Mouse (Mus musculus) MEL (cell line): Measurements from ENCODE around the gene Fgfr2. TPM values are rescaled to one million over a fixed set of nuclear protein-coding genes. Genes with fewer than 3 reads are reported as not detected.

ENCODE experiments used
- DNase-seq: peaks from one replicate; pipeline ENCODE4 v3.0.0; 2011; ENCODE audit warnings: low read depth, low spot score
- H3K27ac ChIP-seq: 2 replicates; pipeline ENCODE4 v1.5.1; 2012; ENCODE audit warnings: low read depth, mild to moderate bottlenecking, control low read depth, low read length, moderate library complexity; ENCODE audit not compliant: control insufficient read depth
- H3K27me3 ChIP-seq, 2 experiments: fragments of 150-350 bp in 1 of 2; sonication (generic) in 1 of 2; 2 replicates each; pipeline ENCODE4 v1.6.1; 2012; ENCODE audit warnings: low read length in 2 of 2, mild to moderate bottlenecking in 2 of 2, improper control_type of control experiment in 1 of 2, moderate library complexity in 1 of 2; ENCODE audit not compliant: insufficient read depth in 2 of 2, control insufficient read depth in 1 of 2
- H3K36me3 ChIP-seq, 2 experiments: 2 replicates each; pipeline ENCODE4 v1.6.1; 2012 to 2014; ENCODE audit warnings: low read length in 2 of 2, improper control_type of control experiment in 1 of 2, inconsistent platforms in 1 of 2, mild to moderate bottlenecking in 1 of 2; ENCODE audit not compliant: insufficient read depth in 2 of 2, control insufficient read depth in 1 of 2
- H3K4me1 ChIP-seq, 2 experiments: fragments of 150-350 bp in 1 of 2; sonication (generic) in 1 of 2; 2 replicates each; pipeline ENCODE4 v1.6.1; 2012; ENCODE audit warnings: low read length in 2 of 2, improper control_type of control experiment in 1 of 2, mild to moderate bottlenecking in 1 of 2; ENCODE audit not compliant: insufficient read depth in 2 of 2, control insufficient read depth in 1 of 2
- H3K4me3 ChIP-seq, 2 experiments: fragments of 150-350 bp in 1 of 2; sonication (generic) in 1 of 2; 2 replicates each; pipeline ENCODE4 v1.5.1; 2012; ENCODE audit warnings: low read depth in 2 of 2, low read length in 2 of 2, mild to moderate bottlenecking in 2 of 2, moderate library complexity in 2 of 2, control low read depth in 1 of 2, improper control_type of control experiment in 1 of 2; ENCODE audit not compliant: control insufficient read depth in 1 of 2, insufficient read depth in 1 of 2
- H3K79me2 ChIP-seq: 2 replicates; pipeline ENCODE4 v1.6.1; 2012; ENCODE audit warnings: mild to moderate bottlenecking, low read length, moderate library complexity; ENCODE audit not compliant: control insufficient read depth, poor library complexity, insufficient read depth
- H3K9ac ChIP-seq: 2 replicates; pipeline ENCODE4 v1.6.1; 2012; ENCODE audit warnings: low read depth, mild to moderate bottlenecking, control low read depth, low read length, moderate library complexity; ENCODE audit not compliant: control insufficient read depth, poor library complexity, severe bottlenecking
- H3K9me3 ChIP-seq: fragments of 150-350 bp; sonication (generic); replicated peaks from 2 replicates; pipeline ENCODE4 v1.6.1; 2012; ENCODE audit warnings: mild to moderate bottlenecking, low read length, improper control_type of control experiment, moderate library complexity; ENCODE audit not compliant: insufficient read depth
- CHD1 ChIP-seq: IDR thresholded peaks from 2 replicates; pipeline ENCODE4 v1.6.1; 2012; ENCODE audit warnings: low read depth, mild to moderate bottlenecking, inconsistent platforms, low read length, improper control_type of control experiment
- CTCF ChIP-seq, 3 experiments: IDR thresholded peaks in 2 of 3; conservative IDR thresholded peaks in 1 of 3; 2 replicates each; pipeline ENCODE4 v1.5.1; 2011 to 2012; ENCODE audit warnings: low read length in 3 of 3, low read depth in 2 of 3, mild to moderate bottlenecking in 2 of 3, improper control_type of control experiment in 1 of 3, inconsistent platforms in 1 of 3, mixed read lengths in 1 of 3, moderate library complexity in 1 of 3; ENCODE audit not compliant: control insufficient read depth in 1 of 3, insufficient read depth in 1 of 3, poor library complexity in 1 of 3, severe bottlenecking in 1 of 3
- ELF1 ChIP-seq: IDR thresholded peaks from 2 replicates; pipeline ENCODE4 v1.6.1; 2014; ENCODE audit warnings: low read depth, mild to moderate bottlenecking, inconsistent platforms, low read length, improper control_type of control experiment, moderate library complexity
- EP300 ChIP-seq, 2 experiments: IDR thresholded peaks; 2 replicates each; pipeline ENCODE4 v1.6.1; 2011; ENCODE audit warnings: improper control_type of control experiment in 2 of 2, low read length in 2 of 2, low read depth in 1 of 2, mild to moderate bottlenecking in 1 of 2
- GABPA ChIP-seq: IDR thresholded peaks from 2 replicates; pipeline ENCODE4 v1.6.1; 2012; ENCODE audit warnings: low read depth, mild to moderate bottlenecking, inconsistent platforms, low read length, improper control_type of control experiment, moderate library complexity
- HCFC1 ChIP-seq: IDR thresholded peaks from 2 replicates; pipeline ENCODE4 v1.6.1; 2012; ENCODE audit warnings: low read depth, mild to moderate bottlenecking, inconsistent platforms, low read length, improper control_type of control experiment, moderate library complexity
- KAT2A ChIP-seq: conservative IDR thresholded peaks from 2 replicates; pipeline ENCODE4 v1.6.1; 2012; ENCODE audit warnings: low read depth, low read length, improper control_type of control experiment, inconsistent platforms
- MAFK ChIP-seq: IDR thresholded peaks from 2 replicates; pipeline ENCODE4 v1.6.1; 2011; ENCODE audit warnings: low read depth, mild to moderate bottlenecking, low read length, improper control_type of control experiment, borderline replicate concordance
- MAZ ChIP-seq: IDR thresholded peaks from 2 replicates; pipeline ENCODE4 v1.6.1; 2012; ENCODE audit warnings: low read depth, mild to moderate bottlenecking, inconsistent platforms, low read length, improper control_type of control experiment
- MYB ChIP-seq: IDR thresholded peaks from 2 replicates; pipeline ENCODE4 v1.6.1; 2011; ENCODE audit warnings: mild to moderate bottlenecking, low read depth, low read length, improper control_type of control experiment
- MYC ChIP-seq: IDR thresholded peaks from 2 replicates; pipeline ENCODE4 v1.6.1; 2011; ENCODE audit warnings: low read depth, mild to moderate bottlenecking, low read length, improper control_type of control experiment, moderate library complexity
- NELFE ChIP-seq: IDR thresholded peaks from 2 replicates; pipeline ENCODE4 v1.6.1; 2011; ENCODE audit warnings: low read depth, low read length, improper control_type of control experiment
- NRF1 ChIP-seq: IDR thresholded peaks from 2 replicates; pipeline ENCODE4 v1.6.1; 2014; ENCODE audit warnings: low read depth, mild to moderate bottlenecking, inconsistent platforms, low read length, improper control_type of control experiment, moderate library complexity; ENCODE audit not compliant: poor library complexity, insufficient read depth, severe bottlenecking
- POLR2AphosphoS5 ChIP-seq: IDR thresholded peaks from 2 replicates; pipeline ENCODE4 v1.6.1; 2012; ENCODE audit warnings: low read depth, borderline replicate concordance, mild to moderate bottlenecking, inconsistent platforms, low read length, moderate library complexity, mixed read lengths
- RAD21 ChIP-seq: IDR thresholded peaks from 2 replicates; pipeline ENCODE4 v1.6.1; 2011; ENCODE audit warnings: mild to moderate bottlenecking, low read depth, low read length, improper control_type of control experiment
- RCOR1 ChIP-seq: IDR thresholded peaks from 2 replicates; pipeline ENCODE4 v1.6.1; 2012; ENCODE audit warnings: low read depth, mild to moderate bottlenecking, inconsistent platforms, low read length, improper control_type of control experiment
- SMC3 ChIP-seq: IDR thresholded peaks from 2 replicates; pipeline ENCODE4 v1.6.1; 2011; ENCODE audit warnings: low read depth, low read length, improper control_type of control experiment
- TAL1 ChIP-seq: IDR thresholded peaks from 2 replicates; pipeline ENCODE4 v1.6.1; 2012; ENCODE audit warnings: mild to moderate bottlenecking, inconsistent platforms, low read length, moderate library complexity, mixed read lengths
- TBP ChIP-seq: IDR thresholded peaks from 2 replicates; pipeline ENCODE4 v1.8.0; 2011; ENCODE audit warnings: low read depth, low read length, improper control_type of control experiment
- TCF12 ChIP-seq: IDR thresholded peaks from 2 replicates; pipeline ENCODE4 v1.6.1; 2014; ENCODE audit warnings: low read depth, mild to moderate bottlenecking, inconsistent platforms, low read length, improper control_type of control experiment, moderate library complexity
- UBTF ChIP-seq: IDR thresholded peaks from 2 replicates; pipeline ENCODE4 v1.6.1; 2012; ENCODE audit warnings: low read depth, mild to moderate bottlenecking, inconsistent platforms, low read length, improper control_type of control experiment, moderate library complexity, borderline replicate concordance; ENCODE audit not compliant: insufficient read depth
- USF1 ChIP-seq: IDR thresholded peaks from 2 replicates; pipeline ENCODE4 v1.6.1; 2014; ENCODE audit warnings: low read depth, mild to moderate bottlenecking, inconsistent platforms, low read length, improper control_type of control experiment, moderate library complexity
- ZKSCAN1 ChIP-seq: IDR thresholded peaks from 2 replicates; pipeline ENCODE4 v1.6.1; 2012; ENCODE audit warnings: low read depth, mild to moderate bottlenecking, inconsistent platforms, low read length, improper control_type of control experiment, moderate library complexity
- ZNF384 ChIP-seq: IDR thresholded peaks from 2 replicates; pipeline ENCODE4 v1.6.1; 2012; ENCODE audit warnings: low read depth, mild to moderate bottlenecking, inconsistent platforms, low read length, improper control_type of control experiment
- polyA plus RNA-seq, 2 experiments: library from polyadenylated mRNA; stranded (reverse) in 1 of 2; unstranded in 1 of 2; fragments of >175 nt in 1 of 2; fragments of >200 nt in 1 of 2; gene quantifications; 2 replicates each; pipeline versions ENCODE4 v1.2.1 to v1.2.4; 2012; ENCODE audit warnings: low replicate concordance in 2 of 2, low read depth in 1 of 2; ENCODE audit not compliant: insufficient read length in 2 of 2, insufficient read depth in 1 of 2, missing spikeins in 1 of 2
- total RNA-seq: library from RNA; depleted of rRNA; stranded (reverse); fragments of 300-350 nt; gene quantifications from 2 replicates; pipeline ENCODE4 v1.2.3, GENCODE M21; 2012

Gene Fgfr2
- total and polyA plus RNA-seq, 3 experiments: not detected

- H3K27me3 ChIP-seq: no peaks in the 10 kb centered on the region
- H3K9ac ChIP-seq: no peak overlapping the region
- no peak overlapping the region for H3K27ac ChIP-seq
- H3K79me2 ChIP-seq: no peaks in the 10 kb centered on the region
- H3K4me1 ChIP-seq: peaks cover under 1 to 2% of the 10 kb centered on the region in 2 experiments; a peak in 3 of 4 replicates
- H3K36me3 ChIP-seq: peaks cover 0 to 1% of the 10 kb centered on the region in 2 experiments; a peak in 2 of 4 replicates
- DNase-seq: no peak
- no peak for TF ChIP-seq NELFE
- TF ChIP-seq CHD1: no peak
- TF ChIP-seq CTCF (IDR thresholded peaks at IDR 0.05 in 2 of 3, conservative IDR thresholded peaks at IDR 0.05 in 1 of 3; ENCODE audit: control insufficient read depth in 1 of 3, insufficient read depth in 1 of 3, low read depth in 2 of 3, low read length in 3 of 3, poor library complexity in 1 of 3, severe bottlenecking in 1 of 3): no peak
- no peak for TF ChIP-seq SMC3
- no peak for TF ChIP-seq HCFC1
- TF ChIP-seq ZKSCAN1: no peak
- no peak for TF ChIP-seq MYC
- TF ChIP-seq RCOR1: no peak
- no peak for TF ChIP-seq TCF12
- no peak for TF ChIP-seq GABPA
- TF ChIP-seq, all 39 proteins: peak for 0
- Histone ChIP-seq H3K4me3 (no peak overlapping the region), H3K9me3 (no peaks in the 10 kb centered on the region)
Measured at GRCm38 (mm10) chr7:132777728-132778453, 345.3 kb downstream of the Fgfr2 start.

- Histone ChIP-seq H3K9me3 (no peaks in the 10 kb centered on the region), H3K4me1 (peaks cover 7 to 9% of the 10 kb centered on the region in 2 experiments), H3K36me3 (peaks cover 0 to 8% of the 10 kb centered on the region in 2 experiments; a peak in 3 of 4 replicates), H3K27ac (no peak overlapping the region), H3K79me2 (no peaks in the 10 kb centered on the region), H3K27me3 (no peaks in the 10 kb centered on the region), H3K4me3 (no peak overlapping the region), H3K9ac (no peak overlapping the region)
- no peak for DNase-seq
- TF ChIP-seq GABPA (no peak), ELF1 (no peak), UBTF (no peak), TCF12 (no peak), NRF1 (no peak), EP300 (IDR thresholded peaks at IDR 0.05; ENCODE audit: low read depth in 1 of 2, low read length in 2 of 2) (no peak), RAD21 (no peak), TBP (no peak), RCOR1 (no peak), POLR2AphosphoS5 (no peak), USF1 (no peak), MYB (no peak), MAZ (no peak), ZNF384 (no peak), NELFE (no peak), KAT2A (no peak), TAL1 (no peak), MAFK (no peak)
Measured at GRCm38 (mm10) chr7:132777117-132777516, 346.0 kb downstream of the Fgfr2 start.
